ENCODE assay signal across 8 mouse cellular contexts in genomic region chr17:23960084-23960738, GRCm38 (mm10). TPM values are rescaled to one million over a fixed set of nuclear protein-coding genes. Genes with fewer than 3 reads are reported as not detected.
DNase-seq lines count a peak whose midpoint lies in the region; ATAC-seq lines count a peak whose summit lies in the region.

No protein-coding gene starts in this region.

- H3K36me3 ChIP-seq in hindbrain, embryonic 12.5 days = no peaks in the 10 kb centered on the region

- no peak overlapping the region for H3K4me2 ChIP-seq in hindbrain, embryonic 12.5 days (replicated peaks)

- 44% methylated on average over 3 of the region's 3 CpGs for WGBS in hindbrain, embryonic 12.5 days

- ATAC-seq in hindbrain, embryonic 12.5 days (ENCODE audit: low FRiP score) = peak; percentile 95

- peaks cover 3% of the 10 kb centered on the region for H3K4me1 ChIP-seq in hindbrain, embryonic 12.5 days

- H3K27me3 ChIP-seq in hindbrain, embryonic 12.5 days = no peaks in the 10 kb centered on the region

- H3K9me3 ChIP-seq in hindbrain, embryonic 12.5 days (replicated peaks) = no peaks in the 10 kb centered on the region

- peak; percentile 84 for DNase-seq in R1 (ENCODE audit: low read depth, low spot score)
- peak; percentile 87 to 92 for DNase-seq in cerebellum, postnatal 10 days
- DNase-seq in frontal cortex, postnatal 10 days (ENCODE audit: low spot score in 2 of 2) = peak; percentile 57 to 82
- DNase-seq in layer of hippocampus, postnatal 10 days (ENCODE audit: low spot score in 2 of 2) = peak; percentile 88 to 91
- DNase-seq in lung, postnatal 10 days = peak; percentile 89
- DNase-seq in retina, embryonic 14.5 days (ENCODE audit: low spot score) = peak; percentile 95
- DNase-seq in thymus, postnatal 25 days = peak; percentile 73

- H3K9ac ChIP-seq in hindbrain, embryonic 12.5 days = no peak overlapping the region

- no peak overlapping the region for H3K27ac ChIP-seq in hindbrain, embryonic 12.5 days

- no peak overlapping the region for H3K4me3 ChIP-seq in hindbrain, embryonic 12.5 days

RNA-seq across cellular contexts. Expression of gene Sbpl, which starts 5.1 kb away (rescaled TPM):
- polyA plus RNA-seq in hindbrain, embryonic 12.5 days (2016; fragmentation: Nextera tagmentation; extraction: Ambion mirVana) = not detected in 2 replicates
- total RNA-seq in layer of hippocampus, postnatal 10 days (2021) = not detected

RNA-seq across cellular contexts. Expression of gene Sbp, which starts 18.7 kb away (rescaled TPM):
- not detected in 2 replicates for polyA plus RNA-seq in hindbrain, embryonic 12.5 days (2016; fragmentation: Nextera tagmentation; extraction: Ambion mirVana)
- total RNA-seq in layer of hippocampus, postnatal 10 days (2021) = not detected

RNA-seq across cellular contexts. Expression of gene Prss30, which starts 20.2 kb away (rescaled TPM):
- not detected in 2 replicates for polyA plus RNA-seq in hindbrain, embryonic 12.5 days (2016; fragmentation: Nextera tagmentation; extraction: Ambion mirVana)
- total RNA-seq in layer of hippocampus, postnatal 10 days (2021) = under 1 TPM in 1 of 2 experiments, not detected in 1; 0.45 TPM

RNA-seq across cellular contexts. Expression of gene Prss22, which starts 37.7 kb away (rescaled TPM):
- polyA plus RNA-seq in hindbrain, embryonic 12.5 days (2016; fragmentation: Nextera tagmentation; extraction: Ambion mirVana) = 0.48 TPM in 1 of 2 replicates, not detected in the other
- not detected for total RNA-seq in layer of hippocampus, postnatal 10 days (2021)

RNA-seq across cellular contexts. Expression of gene Dcpp3, which starts 43.0 kb away (rescaled TPM):
- not detected in 2 replicates for polyA plus RNA-seq in hindbrain, embryonic 12.5 days (2016; fragmentation: Nextera tagmentation; extraction: Ambion mirVana)
- total RNA-seq in layer of hippocampus, postnatal 10 days (2021) = not detected
